Mouse (Mus musculus): ENCODE measurements around the gene Tango2.
A peak's percentile ranks its signal among the peaks of the same experiment; 100 is the strongest.

Tango2 gene

GRCm38 (mm10) chr16:18253866-18254265, 94.0 kb downstream of the Tango2 start:
- no peak for DNase-seq (ENCODE audit: inconsistent ontology term)

GRCm38 (mm10) chr16:18252736-18253135, 95.2 kb downstream of the Tango2 start:
- DNase-seq (ENCODE audit: inconsistent ontology term), result no peak

- DNase-seq (ENCODE audit: inconsistent ontology term), result peak; percentile 79
Observed at GRCm38 (mm10) chr16:18250828-18251790, 96.8 kb downstream of the Tango2 start.
